ENCODE assay signal across 8 mouse cellular contexts in the genomic region with DNA sequence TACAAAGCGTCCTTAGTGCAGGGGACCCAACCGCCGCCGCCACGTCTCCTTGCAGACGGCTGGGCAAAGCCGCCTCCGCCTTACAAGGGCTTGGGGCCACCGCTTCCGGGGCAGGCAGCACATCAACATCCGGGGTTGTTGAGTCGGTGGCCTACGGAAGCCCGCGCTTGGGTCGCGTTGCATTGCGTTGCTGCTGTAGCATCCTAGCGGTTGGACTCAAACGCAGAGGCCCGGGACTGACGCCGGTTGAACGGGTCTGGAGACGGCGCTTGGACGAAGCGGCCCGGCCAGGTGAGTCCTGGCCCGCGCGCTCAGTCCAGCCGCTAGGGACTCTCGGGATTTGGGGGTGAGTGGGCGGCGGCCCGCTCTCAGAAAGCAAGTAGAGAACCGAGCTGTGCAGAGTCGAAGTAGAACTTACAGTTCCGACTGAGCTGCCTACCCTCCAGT. TPM values are rescaled to one million over a fixed set of nuclear protein-coding genes. Genes with fewer than 3 reads are reported as not detected.
DNase-seq lines count a peak whose midpoint lies in the region; ATAC-seq and TF ChIP-seq lines count a peak whose summit lies in the region.

A gene (minus strand): TSS at position 57 of the 447 bp plus-strand sequence.

- under 1% methylated on average over 40 of the region's 40 CpGs for WGBS in heart, embryonic 11.5 days (ENCODE audit: insufficient replicate concordance)
- under 1% methylated on average over 39 of the region's 40 CpGs for WGBS in kidney, embryonic 16.5 days
- WGBS in liver, adult 2 months: under 1% methylated on average over 40 of the region's 40 CpGs

- H3K9me3 ChIP-seq in erythroblast, embryonic 14.5 days (ENCODE audit: control insufficient read depth, low read length): no peaks in the 10 kb centered on the region
- H3K9me3 ChIP-seq in heart, embryonic 11.5 days (replicated peaks; ENCODE audit: control insufficient read depth, low read length): no peaks in the 10 kb centered on the region
- peaks cover 3% of the 10 kb centered on the region; the same call in 1 of the 2 replicates for H3K9me3 ChIP-seq in kidney, embryonic 16.5 days (ENCODE audit: low read length)

- H3K36me3 ChIP-seq in C2C12 (ENCODE audit: control insufficient read depth, insufficient read depth) (peaks cover 26% of the 10 kb centered on the region), myocyte (ENCODE audit: control insufficient read depth, insufficient read depth) (peaks cover 15% of the 10 kb centered on the region)
- H3K36me3 ChIP-seq in erythroblast, embryonic 14.5 days (ENCODE audit: control insufficient read depth): peaks cover 40% of the 10 kb centered on the region
- peaks cover 5% of the 10 kb centered on the region for H3K36me3 ChIP-seq in heart, embryonic 11.5 days (ENCODE audit: control insufficient read depth, insufficient read depth, low read length)
- peaks cover 14% of the 10 kb centered on the region for H3K36me3 ChIP-seq in kidney, embryonic 16.5 days (ENCODE audit: insufficient read depth, low read length)
- peaks cover 14% of the 10 kb centered on the region for H3K36me3 ChIP-seq in liver, adult 2 months (ENCODE audit: control insufficient read depth, insufficient read depth, low read length)
- H3K36me3 ChIP-seq in splenic B cell, adult 2 months (ENCODE audit: control insufficient read depth, insufficient read depth, low read length, poor library complexity, severe bottlenecking): peaks cover 2% of the 10 kb centered on the region

- TF ChIP-seq POLR2A in brain, embryonic 14.5 days (IDR thresholded peaks at IDR 0.05; ENCODE audit: borderline replicate concordance, extremely low read depth, insufficient read depth, insufficient read length, poor library complexity, severe bottlenecking): peak; percentile 67; the same call in 1 of the 2 replicates
- 0 out of 2 replicates have a peak, but pooled peaks have one; percentile 44 for TF ChIP-seq POLR2A in liver, adult 2 months (IDR thresholded peaks at IDR 0.05; ENCODE audit: extremely low read depth, insufficient read depth, low read length)
- TF ChIP-seq POLR2A in myocyte (IDR thresholded peaks at IDR 0.05; ENCODE audit: insufficient read length, low read depth): peak; percentile 75

- H3K27me3 ChIP-seq in C2C12 (ENCODE audit: control insufficient read depth, insufficient read depth, insufficient read length): no peaks in the 10 kb centered on the region
- no peaks in the 10 kb centered on the region for H3K27me3 ChIP-seq in erythroblast, embryonic 14.5 days (ENCODE audit: control insufficient read depth)
- H3K27me3 ChIP-seq in heart, embryonic 11.5 days (ENCODE audit: control insufficient read depth, insufficient read depth, low read length): no peaks in the 10 kb centered on the region
- H3K27me3 ChIP-seq in kidney, embryonic 16.5 days (ENCODE audit: insufficient read depth, low read length): no peaks in the 10 kb centered on the region
- H3K27me3 ChIP-seq in liver, adult 2 months (ENCODE audit: control insufficient read depth, insufficient read depth, low read length): no peaks in the 10 kb centered on the region
- no peaks in the 10 kb centered on the region for H3K27me3 ChIP-seq in myocyte (ENCODE audit: control insufficient read depth, insufficient read depth, insufficient read length)
- H3K27me3 ChIP-seq in splenic B cell, adult 2 months (ENCODE audit: control insufficient read depth, insufficient read depth, low read length, poor library complexity, severe bottlenecking): no peaks in the 10 kb centered on the region

- peak within 1 kb of the TSS; percentile 73 for H3K4me2 ChIP-seq in heart, embryonic 11.5 days
- peak within 1 kb of the TSS; percentile 86 for H3K4me2 ChIP-seq in kidney, embryonic 16.5 days (replicated peaks; ENCODE audit: low read depth, low read length)
- H3K4me2 ChIP-seq in myocyte (ENCODE audit: low read depth): peak within 1 kb of the TSS; percentile 79

- peaks cover 26% of the 10 kb centered on the region for H3K79me2 ChIP-seq in C2C12 (ENCODE audit: control insufficient read depth, insufficient read depth)
- H3K79me2 ChIP-seq in liver, adult 2 months (ENCODE audit: control insufficient read depth, insufficient read depth, low read length): peaks cover 4% of the 10 kb centered on the region
- peaks cover 12% of the 10 kb centered on the region for H3K79me2 ChIP-seq in myocyte (ENCODE audit: control insufficient read depth, insufficient read depth)

- peak within 1 kb of the TSS; percentile 78 for H3K27ac ChIP-seq in heart, embryonic 11.5 days (ENCODE audit: low read depth, low read length)
- peak within 1 kb of the TSS; percentile 84 for H3K27ac ChIP-seq in kidney, embryonic 16.5 days (ENCODE audit: low read length)
- H3K27ac ChIP-seq in liver, adult 2 months (replicated peaks; ENCODE audit: insufficient read depth, low read depth, low read length): peak within 1 kb of the TSS; percentile 32

- H3K79me3 ChIP-seq in C2C12 (ENCODE audit: low read depth): peaks cover 3% of the 10 kb centered on the region

- H3K9ac ChIP-seq in heart, embryonic 11.5 days (ENCODE audit: low read depth, low read length): peak within 1 kb of the TSS; percentile 94
- H3K9ac ChIP-seq in kidney, embryonic 16.5 days (replicated peaks; ENCODE audit: low read length): peak within 1 kb of the TSS; percentile 75
- H3K9ac ChIP-seq in liver, adult 2 months (ENCODE audit: low read depth, low read length): peak within 1 kb of the TSS; percentile 72

- H3K4me3 ChIP-seq in C2C12 (ENCODE audit: insufficient read depth, poor library complexity, severe bottlenecking): peak within 1 kb of the TSS; percentile 68
- H3K4me3 ChIP-seq in erythroblast, embryonic 14.5 days (replicated peaks): peak within 1 kb of the TSS; percentile 97
- H3K4me3 ChIP-seq in heart, embryonic 11.5 days (ENCODE audit: low read depth, low read length): peak within 1 kb of the TSS; percentile 87
- peak within 1 kb of the TSS; percentile 91 for H3K4me3 ChIP-seq in kidney, embryonic 16.5 days (ENCODE audit: low read length)
- peak within 1 kb of the TSS; percentile 69 for H3K4me3 ChIP-seq in liver, adult 2 months (ENCODE audit: insufficient read depth, low read depth, low read length)
- peak within 1 kb of the TSS; percentile 80 for H3K4me3 ChIP-seq in myocyte

- ATAC-seq in heart, embryonic 11.5 days (replicated peaks; ENCODE audit: insufficient number of reproducible peaks, low FRiP score, low TSS enrichment): peak; percentile 94
- ATAC-seq in kidney, embryonic 16.5 days (ENCODE audit: low FRiP score, low TSS enrichment): peak; percentile 98

- no peak for TF ChIP-seq CTCF in C2C12 (IDR thresholded peaks at IDR 0.05; ENCODE audit: control insufficient read depth, insufficient read depth, insufficient read length)
- no peak for TF ChIP-seq CTCF in brain, embryonic 14.5 days (IDR thresholded peaks at IDR 0.05; ENCODE audit: borderline replicate concordance, extremely low read depth, insufficient read depth, insufficient read length)
- TF ChIP-seq CTCF in liver, adult 2 months (IDR thresholded peaks at IDR 0.05; ENCODE audit: low read depth, low read length): peak; percentile 27; the same call in 1 of the 2 replicates

- DNase-seq in brain, embryonic 14.5 days (ENCODE audit: low read depth): peak; percentile 98
- DNase-seq in liver, adult 2 months (ENCODE audit: extremely low read depth, low read depth, low spot score): peak; percentile 84
- peak; percentile 88 for DNase-seq in splenic B cell, adult 2 months (ENCODE audit: low read depth, low spot score)

- H3K4me1 ChIP-seq in erythroblast, embryonic 14.5 days (ENCODE audit: control insufficient read depth): peaks cover 24% of the 10 kb centered on the region
- H3K4me1 ChIP-seq in heart, embryonic 11.5 days (ENCODE audit: control insufficient read depth, insufficient read depth, low read length): peaks cover 8% of the 10 kb centered on the region; the same call in 1 of the 2 replicates
- H3K4me1 ChIP-seq in kidney, embryonic 16.5 days (ENCODE audit: insufficient read depth, low read length): peaks cover 13% of the 10 kb centered on the region
- peaks cover 3% of the 10 kb centered on the region; the same call in 1 of the 2 replicates for H3K4me1 ChIP-seq in liver, adult 2 months (ENCODE audit: control insufficient read depth, insufficient read depth, low read length)

- H3ac ChIP-seq in C2C12 (ENCODE audit: control insufficient read depth, insufficient read length, low read depth) (peak within 1 kb of the TSS; percentile 80), myocyte (ENCODE audit: control insufficient read depth, insufficient read length) (peak within 1 kb of the TSS; percentile 31)

TF ChIP-seq in C2C12, 6 proteins besides CTCF, POLR2A, EP300 and RAD21:
- TF ChIP-seq MAX (IDR thresholded peaks at IDR 0.05): peak; percentile 69
- no peak for TF ChIP-seq MYOD1 (IDR thresholded peaks at IDR 0.05; ENCODE audit: control insufficient read depth, insufficient read length, low read depth)
- TF ChIP-seq FOSL1 (IDR thresholded peaks at IDR 0.05; ENCODE audit: insufficient read depth, low read length, poor library complexity, severe bottlenecking): no peak
- no peak for TF ChIP-seq MYOG (IDR thresholded peaks at IDR 0.05; ENCODE audit: control insufficient read depth, extremely low read depth, insufficient read length)
- no peak for TF ChIP-seq USF1 (IDR thresholded peaks at IDR 0.05; ENCODE audit: low read depth)
- TF ChIP-seq CEBPB (IDR thresholded peaks at IDR 0.05; ENCODE audit: low read depth): no peak

TF ChIP-seq in myocyte, 11 proteins besides CTCF, POLR2A, EP300 and RAD21:
- peak; percentile 25 for TF ChIP-seq E2F4 (IDR thresholded peaks at IDR 0.05; ENCODE audit: insufficient read depth)
- no peak for TF ChIP-seq TCF3 (IDR thresholded peaks at IDR 0.05; ENCODE audit: insufficient read length, low read depth)
- TF ChIP-seq SRF (IDR thresholded peaks at IDR 0.05; ENCODE audit: control insufficient read depth, insufficient read length, low read depth): peak; percentile 87
- peak in 1 of 3 experiments; percentile 24 for TF ChIP-seq MYOG (IDR thresholded peaks at IDR 0.05; ENCODE audit: control insufficient read depth in 1 of 3, insufficient read depth in 1 of 3, insufficient read length in 2 of 3, low read depth in 2 of 3)
- TF ChIP-seq MAX (IDR thresholded peaks at IDR 0.05; ENCODE audit: low read depth): no peak
- TF ChIP-seq POLR2AphosphoS2 (IDR thresholded peaks at IDR 0.05; ENCODE audit: insufficient read length, low read depth): peak; percentile 73
TF ChIP-seq in myocyte: peak in this region for 4.

RNA-seq across cellular contexts. Expression of the gene that starts here (rescaled TPM):
- 10.3 TPM for polyA plus RNA-seq in C2C12 (2012; fragmentation: generic; extraction: Trizol)
- 21.5 and 22.8 TPM in 2 replicates for polyA plus RNA-seq in brain, embryonic 14.5 days (2012; rRNA removed)
- 4.9 and 6.0 TPM in 2 replicates for polyA plus RNA-seq in erythroblast, embryonic 14.5 days (2012)
- 12.6 TPM in 2 replicates for polyA plus RNA-seq in heart, embryonic 11.5 days (2014; fragmentation: Nextera tagmentation; extraction: Ambion mirVana)
- 12.8 and 12.9 TPM in 2 replicates for polyA plus RNA-seq in kidney, embryonic 16.5 days (2015; fragmentation: Nextera tagmentation; extraction: Ambion mirVana)
- 31.3 and 33.4 TPM in 2 replicates for total RNA-seq in liver, adult 2 months (2014; rRNA removed)
- 13.0 and 13.5 TPM in 2 replicates for polyA plus RNA-seq in liver, adult 2 months (2012; rRNA removed)
- polyA plus RNA-seq in myocyte (2012; fragmentation: generic; extraction: Trizol): 16.3 TPM

Comparison
In these comparisons a context has a peak if more than half of its experiments do, and no peak if none do; other contexts are left out.
1. Peak in every context shown above with its lines: DNase-seq, ATAC-seq, H3K4me3 ChIP-seq and H3K27ac ChIP-seq.
2. H3K27ac ChIP-seq: peak in every context shown above with its lines; median percentile 84 in kidney, embryonic 16.5 days; 78 in heart, embryonic 11.5 days; 32 in liver, adult 2 months.